Mouse (Mus musculus) erythroblast, embryonic 14.5 days (primary cell): ENCODE measurements around the gene Tceal1.
"Not testable (repeated sequence)": the region's sequence is repeated elsewhere in the genome, so short reads cannot be mapped to it uniquely, and the experiment has no call there.

ENCODE experiments used
- GATA1 ChIP-seq: IDR thresholded peaks from 2 replicates; pipeline ENCODE4 v1.6.1; 2012; ENCODE audit warnings: low read length, inconsistent platforms, mixed read lengths
- TAL1 ChIP-seq: IDR thresholded peaks from 3 replicates; pipeline ENCODE4 v1.6.1; 2012; ENCODE audit warnings: low read length, inconsistent platforms, mixed read lengths

- TF ChIP-seq GATA1, TAL1: not testable (repeated sequence)
These were observed 7.1 kb downstream of the Tceal1 start for GRCm38 (mm10) chrX:136714742-136715474.
